Mouse (Mus musculus): Measurements from ENCODE around the gene Mcub.

- TF ChIP-seq POLR2A (IDR thresholded peaks at IDR 0.05; ENCODE audit: extremely low read depth, insufficient read depth, low read length) (no peak), CTCF (IDR thresholded peaks at IDR 0.05; ENCODE audit: low read depth, low read length) (no peak)
Observed at GRCm38 (mm10) chr3:129886430-129886829, 83.6 kb downstream of the Mcub start.

All from liver, adult 2 months (tissue).